Mouse (Mus musculus) midbrain, embryonic 10.5 days (tissue): ENCODE results near the gene Coil. TPM values are rescaled to one million over a fixed set of nuclear protein-coding genes. Genes with fewer than 3 reads are reported as not detected.
"Not testable (repeated sequence)": the region's sequence is repeated elsewhere in the genome, so short reads cannot be mapped to it uniquely, and the experiment has no call there.

Experiments
- DNase-seq: peaks from one replicate; pipeline ENCODE4 v3.0.0-alpha.2; 2017; ENCODE audit warnings: low spot score
- H3K27ac ChIP-seq: fragments of 300-500 bp; sonication (generic); replicated peaks from 2 replicates; pipeline ENCODE4 v1.5.1; 2016; ENCODE audit warnings: mild to moderate bottlenecking
- H3K27me3 ChIP-seq: fragments of 300-500 bp; sonication (generic); 2 replicates; pipeline ENCODE4 v1.6.1; 2016; ENCODE audit warnings: low read depth, mild to moderate bottlenecking; ENCODE audit not compliant: poor library complexity, severe bottlenecking
- H3K36me3 ChIP-seq: fragments of 300-500 bp; sonication (generic); 2 replicates; pipeline ENCODE4 v1.6.1; 2016; ENCODE audit warnings: mild to moderate bottlenecking, moderate library complexity
- H3K4me1 ChIP-seq: fragments of 300-500 bp; sonication (generic); 2 replicates; pipeline ENCODE4 v1.6.1; 2016
- H3K4me3 ChIP-seq: fragments of 300-500 bp; sonication (generic); 2 replicates; pipeline ENCODE4 v1.5.1; 2016; ENCODE audit warnings: mild to moderate bottlenecking, moderate library complexity
- H3K9me3 ChIP-seq: fragments of 300-500 bp; sonication (generic); replicated peaks from 2 replicates; pipeline ENCODE4 v1.6.1; 2016; ENCODE audit warnings: mild to moderate bottlenecking
- WGBS: fragments of 180-500 bp; shearing (Covaris S2); methylation state at CpG from one replicate; pipeline ENCODE4 v1.1.7; 2016; 5-methylcytosine and 5-hydroxymethylcytosine counted together
- polyA plus RNA-seq: library from polyadenylated mRNA; unstranded; fragments of >200 nt; fragmentation: Nextera tagmentation; extraction: Ambion mirVana; gene quantifications from 2 replicates; pipeline ENCODE4 v1.2.1, GENCODE M21; 2016

Gene Coil
- polyA plus RNA-seq, 1 experiment from 2014 or later = 30.3 TPM

DNA sequence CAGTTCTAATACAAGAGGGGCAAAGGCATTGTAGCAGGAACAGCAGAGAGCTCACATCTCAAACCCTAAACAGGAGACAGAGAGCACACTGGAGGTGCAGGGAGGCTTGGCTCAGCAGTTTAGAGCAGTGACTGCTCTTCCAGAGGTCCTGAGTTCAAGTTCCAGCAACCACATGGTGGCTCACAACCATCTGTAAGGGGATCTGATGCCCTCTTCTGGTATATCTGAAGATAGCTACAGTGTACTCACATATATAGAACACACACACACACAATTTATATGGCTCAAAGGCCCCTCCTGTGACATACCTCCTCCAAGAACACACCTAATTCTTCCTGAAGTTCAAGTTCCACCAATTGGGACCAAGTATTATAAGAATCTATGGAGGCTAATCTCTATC is 64.5 kb downstream of the Coil start:
- H3K4me1 ChIP-seq = peaks cover 5% of the 10 kb centered on the region; the same call in 1 of the 2 replicates
- no peak overlapping the region for H3K4me3 ChIP-seq
- no peaks in the 10 kb centered on the region for H3K9me3 ChIP-seq
- no peaks in the 10 kb centered on the region for H3K27me3 ChIP-seq
- no peak for DNase-seq
- no peak overlapping the region for H3K27ac ChIP-seq
- H3K36me3 ChIP-seq = peaks cover 21% of the 10 kb centered on the region

- H3K4me3 ChIP-seq = no peak overlapping the region
- H3K27me3 ChIP-seq = no peaks in the 10 kb centered on the region
- WGBS = 85% methylated on average over 3 of the region's 3 CpGs
- peaks cover 31% of the 10 kb centered on the region for H3K36me3 ChIP-seq
- no peaks in the 10 kb centered on the region for H3K9me3 ChIP-seq
- peaks cover 1% of the 10 kb centered on the region; the same call in 1 of the 2 replicates for H3K4me1 ChIP-seq
- no peak overlapping the region for H3K27ac ChIP-seq
- DNase-seq = no peak
Measured at GRCm38 (mm10) chr11:89035552-89035951, 65.5 kb downstream of the Coil start.

- DNase-seq = no peak
- whole genome bisulfite sequencing = 93% methylated on average over 6 of the region's 6 CpGs
- no peak overlapping the region for H3K4me3 ChIP-seq
- no peaks in the 10 kb centered on the region for H3K9me3 ChIP-seq
- H3K4me1 ChIP-seq = no peaks in the 10 kb centered on the region
- H3K27ac ChIP-seq = no peak overlapping the region
- peaks cover 54% of the 10 kb centered on the region for H3K36me3 ChIP-seq
- H3K27me3 ChIP-seq = no peaks in the 10 kb centered on the region
Measured at GRCm38 (mm10) chr11:89038496-89038895, 68.4 kb downstream of the Coil start.

GRCm38 (mm10) chr11:89039325-89039724 is 69.3 kb downstream of the Coil start:
- Histone ChIP-seq H3K9me3 (no peaks in the 10 kb centered on the region), H3K4me1 (no peaks in the 10 kb centered on the region), H3K4me3 (no peak overlapping the region), H3K27ac (no peak overlapping the region), H3K36me3 (peaks cover 63% of the 10 kb centered on the region), H3K27me3 (no peaks in the 10 kb centered on the region)
- DNase-seq = no peak
- 38% methylated on average over 3 of the region's 3 CpGs for WGBS

- peaks cover 80% of the 10 kb centered on the region for H3K36me3 ChIP-seq
- not testable (repeated sequence) for H3K9me3 ChIP-seq, H3K4me1 ChIP-seq, H3K27ac ChIP-seq, H3K27me3 ChIP-seq, DNase-seq, H3K4me3 ChIP-seq
- WGBS = 89% methylated on average over 6 of the region's 7 CpGs
Measured at GRCm38 (mm10) chr11:89041073-89041472, 71.0 kb downstream of the Coil start.

Other genes with a start within 250 kb of the Coil start
- 19.1 and 20.7 TPM in 2 replicates for gene Akap1, start 105.7 kb upstream of the Coil start, polyA plus RNA-seq
- 75.5 and 81.0 TPM in 2 replicates for gene Scpep1, start 14.8 kb upstream of the Coil start, polyA plus RNA-seq
- not detected in 2 replicates for gene Elobl, start 3.3 kb upstream of the Coil start, polyA plus RNA-seq
- gene Trim25, start 29.1 kb downstream of the Coil start, polyA plus RNA-seq = 3.0 and 3.3 TPM in 2 replicates
- 4.2 and 6.1 TPM in 2 replicates for gene Dgke, start 96.6 kb downstream of the Coil start, polyA plus RNA-seq
- gene Gm525, start 103.6 kb downstream of the Coil start, polyA plus RNA-seq = not detected in 2 replicates